Mouse (Mus musculus) gastrocnemius, postnatal 25 days (tissue): ENCODE data around the gene Elmo1. TPM values are rescaled to one million over a fixed set of nuclear protein-coding genes. Genes with fewer than 3 reads are reported as not detected.
"Not testable (repeated sequence)": the region's sequence is repeated elsewhere in the genome, so short reads cannot be mapped to it uniquely, and the experiment has no call there.

ENCODE experiments used
- DNase-seq: peaks from one replicate; pipeline ENCODE4 v3.0.0; 2022
- total RNA-seq, 2 experiments: library from RNA; stranded (reverse); gene quantifications; 1 replicate in 1 of 2; 2 replicates in 1 of 2; pipeline ENCODE4 v1.2.3; 2021

Elmo1 gene
- total RNA-seq, 2 experiments from 2014 or later, result 4.8 to 6.0 TPM

GRCm38 (mm10) chr13:20615596-20616469 is 525.4 kb downstream of the Elmo1 start:
- DNase-seq, result no peak

GRCm38 (mm10) chr13:20619946-20620345 is 529.5 kb downstream of the Elmo1 start:
- no peak for DNase-seq

- no peak for DNase-seq
These were observed 532.9 kb downstream of the Elmo1 start for GRCm38 (mm10) chr13:20623071-20623850.

- no peak for DNase-seq
These were observed 537.4 kb downstream of the Elmo1 start for GRCm38 (mm10) chr13:20627796-20628195.

GRCm38 (mm10) chr13:20632477-20632876 is 542.1 kb downstream of the Elmo1 start:
- DNase-seq, result no peak

GRCm38 (mm10) chr13:20634679-20635078 is 544.3 kb downstream of the Elmo1 start:
- not testable (repeated sequence) for DNase-seq

- no peak for DNase-seq
These were observed 545.2 kb downstream of the Elmo1 start for GRCm38 (mm10) chr13:20635646-20636045.
